Mouse (Mus musculus) hindbrain, postnatal 0 days (tissue): ENCODE data around the gene Prelid3b. TPM values are rescaled to one million over a fixed set of nuclear protein-coding genes. Genes with fewer than 3 reads are reported as not detected.

Experiments
- ATAC-seq: fragments of 200-750 bp; cut with Nextera tagmentation; 2 replicates; pipeline ENCODE4 v1.8.0; 2017; ENCODE audit warnings: mild to moderate bottlenecking, moderate TSS enrichment, moderate library complexity
- DNase-seq: peaks from one replicate; pipeline ENCODE4 v3.0.0-alpha.2; 2015; ENCODE audit warnings: low spot score
- H3K27ac ChIP-seq: fragments of 300-500 bp; sonication (generic); 2 replicates; pipeline ENCODE4 v1.5.1; 2014; ENCODE audit warnings: mild to moderate bottlenecking
- H3K27me3 ChIP-seq: fragments of 300-500 bp; sonication (generic); 2 replicates; pipeline ENCODE4 v1.6.1; 2014; ENCODE audit warnings: low read length, mixed read lengths; ENCODE audit not compliant: insufficient read depth
- H3K36me3 ChIP-seq: fragments of 300-500 bp; sonication (generic); 2 replicates; pipeline ENCODE4 v1.6.1; 2014; ENCODE audit warnings: low read length, mixed read lengths; ENCODE audit not compliant: insufficient read depth
- H3K4me1 ChIP-seq: fragments of 300-500 bp; sonication (generic); 2 replicates; pipeline ENCODE4 v1.6.1; 2014; ENCODE audit warnings: antibody characterized with exemption, low read length, mixed read lengths; ENCODE audit not compliant: insufficient read depth
- H3K4me2 ChIP-seq: fragments of 300-500 bp; sonication (generic); 2 replicates; pipeline ENCODE4 v1.6.1; 2014; ENCODE audit warnings: low read depth, mild to moderate bottlenecking, low read length, moderate library complexity, mixed read lengths
- H3K4me3 ChIP-seq: fragments of 300-500 bp; sonication (generic); 2 replicates; pipeline ENCODE4 v1.5.1; 2014; ENCODE audit warnings: low read length
- H3K9ac ChIP-seq: fragments of 300-500 bp; sonication (generic); replicated peaks from 2 replicates; pipeline ENCODE4 v1.6.1; 2014; ENCODE audit warnings: mild to moderate bottlenecking, low read length, moderate library complexity, mixed read lengths
- H3K9me3 ChIP-seq: fragments of 300-500 bp; sonication (generic); 2 replicates; pipeline ENCODE4 v1.6.1; 2016; ENCODE audit warnings: low read length, mixed read lengths
- CTCF ChIP-seq: IDR thresholded peaks from 2 replicates; pipeline ENCODE4 v1.5.1; 2016; ENCODE audit warnings: antibody characterized with exemption, control low read depth, low read depth
- WGBS: fragments of 180-500 bp; shearing (Covaris S2); extraction: QIAGEN DNeasy Blood & Tissue Kit; methylation state at CpG from one replicate; pipeline ENCODE4 v1.1.7; 2014; 5-methylcytosine and 5-hydroxymethylcytosine counted together
- polyA plus RNA-seq: library from polyadenylated mRNA; unstranded; fragments of >200 nt; fragmentation: Nextera tagmentation; extraction: Ambion mirVana; gene quantifications from 2 replicates; pipeline ENCODE4 v1.2.1, GENCODE M21; 2015
- total RNA-seq: library from RNA; depleted of rRNA; stranded (reverse); fragments of >200 nt; gene quantifications from 2 replicates; pipeline ENCODE4 v1.2.3, GENCODE M21; 2014

Gene Prelid3b
- total and polyA plus RNA-seq, 2 experiments from 2014 or later: 50.0 to 90.5 TPM

DNA sequence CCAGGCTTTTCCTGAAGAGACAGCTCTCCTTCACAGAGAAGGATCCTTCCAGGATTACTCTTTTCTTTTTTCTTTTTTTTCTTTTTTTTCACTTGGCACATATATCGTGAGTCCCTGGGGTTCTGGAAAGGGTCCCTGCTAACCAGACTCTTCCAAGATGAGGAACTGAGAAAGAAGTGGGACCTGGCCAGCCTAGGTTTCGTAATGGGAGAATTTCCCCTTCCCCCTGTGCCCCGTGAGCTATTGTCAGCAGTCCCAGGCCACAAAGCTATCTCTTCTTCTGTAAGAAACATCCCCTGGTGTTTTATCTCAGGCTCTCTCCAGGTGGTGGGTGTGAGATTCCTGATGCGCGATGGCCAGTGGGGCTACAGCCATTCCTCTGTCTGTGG is 33.4 kb downstream of the Prelid3b start:
- no peak for ATAC-seq
- Histone ChIP-seq H3K9me3 (no peaks in the 10 kb centered on the region), H3K27me3 (no peaks in the 10 kb centered on the region), H3K4me1 (peaks cover 12% of the 10 kb centered on the region), H3K36me3 (no peaks in the 10 kb centered on the region), H3K4me2 (0 out of 2 replicates have a peak overlapping the region, but pooled peaks have one; percentile 68), H3K9ac (0 out of 2 replicates have a peak overlapping the region, but pooled peaks have one; percentile 58), H3K4me3 (no peak overlapping the region), H3K27ac (no peak overlapping the region)
- WGBS: 49% methylated on average over 5 of the region's 5 CpGs
- no peak for DNase-seq
- no peak for TF ChIP-seq CTCF

DNA sequence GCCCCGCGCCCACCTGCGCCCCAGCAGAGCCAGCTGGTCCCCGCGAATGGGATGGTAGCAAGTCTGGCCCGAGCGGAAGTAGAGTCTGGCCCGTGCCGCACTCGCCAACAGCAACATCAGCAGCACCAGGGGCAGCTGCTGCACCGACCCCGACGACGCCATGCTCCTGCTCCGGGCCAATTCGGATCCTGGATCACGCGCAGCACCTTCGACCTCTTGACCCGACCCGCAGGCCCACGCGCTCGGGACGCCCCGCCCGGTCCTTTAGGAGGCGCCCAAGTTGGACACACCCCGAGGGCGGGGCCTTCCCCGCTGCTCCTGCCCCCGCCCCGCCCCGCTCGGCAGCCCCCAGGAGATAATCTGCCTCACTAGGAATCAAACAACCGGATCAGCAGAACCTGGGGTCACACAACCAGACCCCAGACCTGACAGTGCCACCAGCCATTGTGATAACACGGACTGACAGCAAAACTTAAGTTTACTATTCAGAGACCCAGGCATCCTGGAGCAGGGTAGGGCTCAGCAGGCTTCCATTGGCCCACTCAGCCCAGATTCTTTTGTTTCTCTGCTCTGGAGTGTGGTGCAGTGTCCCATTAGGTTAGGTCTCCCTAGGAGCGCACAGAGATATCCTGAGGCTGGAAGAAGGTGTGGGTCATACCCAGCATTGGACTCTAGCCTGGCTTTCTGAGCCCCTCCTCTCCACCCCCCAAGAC is 34.0 kb downstream of the Prelid3b start, which contains the start of gene Ctsz:
Gene Ctsz (minus strand): TSS at position 303 of the 713 bp plus-strand sequence.
- Histone ChIP-seq H3K4me2 (peak within 1 kb of the TSS; percentile 68), H3K27ac (no peak within 1 kb of the TSS; the same call in 1 of the 2 replicates), H3K9ac (peak within 1 kb of the TSS; percentile 58), H3K4me3 (peak within 1 kb of the TSS; percentile 46), H3K36me3 (no peaks in the 10 kb centered on the region), H3K9me3 (no peaks in the 10 kb centered on the region), H3K4me1 (peaks cover 12% of the 10 kb centered on the region), H3K27me3 (no peaks in the 10 kb centered on the region)
- no peak for TF ChIP-seq CTCF
- ATAC-seq: peak; percentile 69
- WGBS: 2% methylated on average over 38 of the region's 38 CpGs
- DNase-seq: peak; percentile 50

GRCm38 (mm10) chr2:174438181-174438580 is 34.7 kb downstream of the Prelid3b start:
- no peak for ATAC-seq
- no peak for DNase-seq

GRCm38 (mm10) chr2:174437697-174437982 is 35.2 kb downstream of the Prelid3b start:
- no peak for TF ChIP-seq CTCF
- Histone ChIP-seq H3K9me3 (no peaks in the 10 kb centered on the region), H3K36me3 (no peaks in the 10 kb centered on the region), H3K4me3 (no peak overlapping the region; the same call in 1 of the 2 replicates), H3K27me3 (no peaks in the 10 kb centered on the region), H3K4me1 (peaks cover 12% of the 10 kb centered on the region), H3K27ac (no peak overlapping the region; the same call in 1 of the 2 replicates), H3K4me2 (peak overlapping the region; percentile 68), H3K9ac (no peak overlapping the region)
- 95% methylated on average over 4 of the region's 4 CpGs for WGBS
- DNase-seq (no peak), ATAC-seq (no peak)

More at GRCm38 (mm10) chr2:174438181-174438580, 34.7 kb downstream of the Prelid3b start:
- H3K4me3 ChIP-seq: peak overlapping the region; percentile 46
- no peak overlapping the region; the same call in 1 of the 2 replicates for H3K27ac ChIP-seq
- no peaks in the 10 kb centered on the region for H3K9me3 ChIP-seq
- WGBS: 67% methylated on average over 11 of the region's 11 CpGs
- no peaks in the 10 kb centered on the region for H3K36me3 ChIP-seq
- peak overlapping the region; percentile 68 for H3K4me2 ChIP-seq
- H3K4me1 ChIP-seq: peaks cover 12% of the 10 kb centered on the region
- no peaks in the 10 kb centered on the region for H3K27me3 ChIP-seq
- TF ChIP-seq CTCF: no peak
- H3K9ac ChIP-seq: peak overlapping the region; percentile 58

DNA sequence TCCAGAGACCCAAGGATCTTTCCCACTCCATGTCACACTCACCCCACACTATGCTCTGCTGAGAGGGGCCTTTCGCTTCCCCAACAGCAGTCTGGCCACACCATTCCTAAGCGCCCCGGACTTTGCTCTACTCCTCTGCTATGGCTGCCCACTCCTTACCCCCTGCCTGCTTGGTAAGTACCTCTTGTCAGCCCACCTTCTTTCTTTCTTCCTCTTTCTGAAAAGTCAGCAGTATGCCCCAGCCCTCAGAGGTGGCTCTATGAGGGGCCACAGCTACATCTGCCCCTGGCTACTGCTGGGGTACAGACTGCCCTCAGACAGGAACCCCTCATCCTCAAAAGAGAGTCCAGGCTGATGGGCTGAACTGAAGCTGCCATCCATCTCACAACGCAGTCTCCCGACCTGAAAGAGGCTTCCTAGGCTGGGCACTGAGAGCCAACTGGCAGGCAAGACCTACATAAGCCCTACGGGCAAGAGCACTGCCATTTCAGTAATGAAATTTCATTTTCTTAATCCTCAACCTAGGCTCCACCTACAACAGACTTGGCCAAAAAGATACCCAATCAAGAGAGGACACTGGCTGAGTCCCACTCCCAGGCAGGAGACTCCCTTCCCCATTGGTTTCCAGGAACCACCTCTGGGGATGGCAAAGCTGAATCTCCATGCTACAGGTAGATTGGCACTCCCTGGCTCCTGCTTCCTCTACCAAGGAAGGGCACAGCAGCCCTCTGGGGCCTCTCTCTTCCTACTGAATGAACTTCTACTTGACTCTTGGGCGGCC is 35.8 kb downstream of the Prelid3b start:
- 89% methylated on average over 7 of the region's 7 CpGs for WGBS
- ATAC-seq: no peak

DNA sequence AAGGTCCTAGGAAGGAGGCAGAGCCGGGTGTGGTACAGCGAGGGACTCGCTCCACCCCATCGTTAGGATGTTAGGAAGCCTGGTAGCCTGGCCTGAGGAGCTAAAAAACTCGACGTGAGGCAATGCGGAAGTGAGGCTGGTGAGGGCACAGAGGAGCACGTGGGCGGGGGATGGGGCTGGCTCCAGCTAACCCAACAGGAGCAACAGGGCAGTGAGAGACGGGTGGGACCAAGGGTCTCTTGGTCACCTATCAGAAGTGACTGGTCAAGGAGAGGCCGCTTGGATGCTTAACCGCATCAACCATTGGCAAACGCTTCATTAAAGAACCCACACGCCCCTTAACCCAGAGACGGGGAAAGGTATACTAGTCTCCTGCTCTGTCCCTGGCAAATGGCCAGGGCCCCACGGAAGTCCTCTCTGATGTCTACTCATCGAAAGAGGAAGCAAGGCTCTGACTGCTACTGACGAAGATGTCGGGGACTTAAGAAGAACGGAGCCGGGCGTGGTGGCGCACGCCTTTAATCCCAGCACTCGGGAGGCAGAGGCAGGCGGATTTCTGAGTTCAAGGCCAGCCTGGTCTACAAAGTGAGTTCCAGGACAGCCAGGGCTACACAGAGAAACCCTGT is 36.7 kb downstream of the Prelid3b start:
- Histone ChIP-seq H3K27me3 (no peaks in the 10 kb centered on the region), H3K4me1 (peaks cover 12% of the 10 kb centered on the region), H3K4me3 (no peak overlapping the region), H3K36me3 (no peaks in the 10 kb centered on the region), H3K27ac (no peak overlapping the region), H3K4me2 (no peak overlapping the region), H3K9me3 (no peaks in the 10 kb centered on the region), H3K9ac (no peak overlapping the region)
- WGBS: 92% methylated on average over 25 of the region's 26 CpGs
- TF ChIP-seq CTCF: no peak
- ATAC-seq (no peak), DNase-seq (no peak)

More for the DNA sequence above, 35.8 kb downstream of the Prelid3b start:
- no peak for DNase-seq
- no peak for TF ChIP-seq CTCF
- Histone ChIP-seq H3K27ac (no peak overlapping the region), H3K4me1 (peaks cover 12% of the 10 kb centered on the region), H3K9me3 (no peaks in the 10 kb centered on the region), H3K4me3 (no peak overlapping the region), H3K36me3 (no peaks in the 10 kb centered on the region), H3K4me2 (no peak overlapping the region), H3K27me3 (no peaks in the 10 kb centered on the region), H3K9ac (no peak overlapping the region)
